Mouse (Mus musculus): ENCODE data around the gene Zfp13. TPM values are rescaled to one million over a fixed set of nuclear protein-coding genes. Genes with fewer than 3 reads are reported as not detected.

The Zfp13 gene
- total and polyA plus RNA-seq, 3 experiments, result 0.08 to 0.38 TPM; not detected in 1

DNA sequence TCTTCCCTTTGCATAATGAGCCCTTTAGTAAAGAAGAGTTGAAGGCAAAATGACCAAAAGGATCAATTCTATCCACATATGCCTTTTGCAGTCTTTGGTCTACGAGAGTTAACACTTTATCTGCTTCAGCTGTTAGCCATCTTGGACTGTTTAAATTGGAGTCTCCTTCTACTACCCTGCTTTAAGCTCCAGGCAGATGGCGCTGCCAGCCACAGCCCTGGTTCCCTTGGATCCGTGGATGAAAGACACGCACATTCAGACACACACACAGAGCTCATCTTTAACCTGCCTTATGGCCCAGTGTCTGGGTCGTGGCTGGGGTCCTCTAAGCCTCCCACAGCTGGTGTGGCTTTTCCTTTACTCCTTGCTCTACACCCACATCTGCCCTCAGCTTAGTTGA lies 28.2 kb downstream of the Zfp13 start:
- Histone ChIP-seq H3K9me3 (replicated peaks; ENCODE audit: insufficient read depth, low read length) (no peaks in the 10 kb centered on the region), H3K27ac (ENCODE audit: control insufficient read depth, low read depth, low read length) (no peak overlapping the region), H3K79me2 (ENCODE audit: control insufficient read depth, insufficient read depth, low read length, poor library complexity) (no peaks in the 10 kb centered on the region), H3K4me1 (ENCODE audit: control insufficient read depth in 1 of 2, insufficient read depth in 2 of 2, low read length in 2 of 2) (no peaks in the 10 kb centered on the region), H3K4me3 (ENCODE audit: control insufficient read depth in 1 of 2, insufficient read depth in 1 of 2, low read depth in 2 of 2, low read length in 2 of 2) (no peak overlapping the region), H3K9ac (ENCODE audit: control insufficient read depth, low read depth, low read length, poor library complexity, severe bottlenecking) (no peak overlapping the region), H3K27me3 (ENCODE audit: control insufficient read depth in 1 of 2, insufficient read depth in 2 of 2, low read length in 2 of 2) (no peaks in the 10 kb centered on the region), H3K36me3 (ENCODE audit: control insufficient read depth in 1 of 2, insufficient read depth in 2 of 2, low read length in 2 of 2) (no peaks in the 10 kb centered on the region)
- no peak for DNase-seq (ENCODE audit: low read depth, low spot score)
- TF ChIP-seq MEF2A (IDR thresholded peaks at IDR 0.05; ENCODE audit: extremely low read depth, insufficient replicate concordance, low read depth, low read length, poor library complexity, severe bottlenecking) (no peak), CTCF (IDR thresholded peaks at IDR 0.05 in 2 of 3, conservative IDR thresholded peaks at IDR 0.05 in 1 of 3; ENCODE audit: control insufficient read depth in 1 of 3, insufficient read depth in 1 of 3, low read depth in 2 of 3, low read length in 3 of 3, poor library complexity in 1 of 3, severe bottlenecking in 1 of 3) (peak in 2 of 3 experiments; percentile 5 to 13; a peak in 1 of 6 replicates), SMC3 (IDR thresholded peaks at IDR 0.05; ENCODE audit: low read depth, low read length) (peak; percentile 18; the same call in 1 of the 2 replicates)

GRCm38 (mm10) chr17:23570017-23570416 lies 29.3 kb downstream of the Zfp13 start:
- Histone ChIP-seq H3K79me2 (ENCODE audit: control insufficient read depth, insufficient read depth, low read length, poor library complexity) (no peaks in the 10 kb centered on the region), H3K9me3 (replicated peaks; ENCODE audit: insufficient read depth, low read length) (no peaks in the 10 kb centered on the region), H3K27ac (ENCODE audit: control insufficient read depth, low read depth, low read length) (no peak overlapping the region), H3K4me1 (ENCODE audit: control insufficient read depth in 1 of 2, insufficient read depth in 2 of 2, low read length in 2 of 2) (peaks cover 0 to 3% of the 10 kb centered on the region in 2 experiments; a peak in 1 of 4 replicates), H3K36me3 (ENCODE audit: control insufficient read depth in 1 of 2, insufficient read depth in 2 of 2, low read length in 2 of 2) (peaks cover 0 to 5% of the 10 kb centered on the region in 2 experiments; a peak in 1 of 4 replicates), H3K9ac (ENCODE audit: control insufficient read depth, low read depth, low read length, poor library complexity, severe bottlenecking) (no peak overlapping the region), H3K27me3 (ENCODE audit: control insufficient read depth in 1 of 2, insufficient read depth in 2 of 2, low read length in 2 of 2) (no peaks in the 10 kb centered on the region), H3K4me3 (ENCODE audit: control insufficient read depth in 1 of 2, insufficient read depth in 1 of 2, low read depth in 2 of 2, low read length in 2 of 2) (no peak overlapping the region)
- DNase-seq (ENCODE audit: low read depth, low spot score), result peak; percentile 56
- TF ChIP-seq CTCF (IDR thresholded peaks at IDR 0.05 in 2 of 3, conservative IDR thresholded peaks at IDR 0.05 in 1 of 3; ENCODE audit: control insufficient read depth in 1 of 3, insufficient read depth in 1 of 3, low read depth in 2 of 3, low read length in 3 of 3, poor library complexity in 1 of 3, severe bottlenecking in 1 of 3) (peak; percentile 26 to 65 (median 52); a peak in 5 of 6 replicates), SMC3 (IDR thresholded peaks at IDR 0.05; ENCODE audit: low read depth, low read length) (peak; percentile 71), MAX (IDR thresholded peaks at IDR 0.05; ENCODE audit: low read length) (no peak), MYC (IDR thresholded peaks at IDR 0.05; ENCODE audit: low read depth, low read length) (no peak), MYB (IDR thresholded peaks at IDR 0.05; ENCODE audit: low read depth, low read length) (no peak), ZC3H11A (IDR thresholded peaks at IDR 0.05; ENCODE audit: low read depth, low read length) (peak; percentile 42; the same call in 1 of the 2 replicates), RAD21 (IDR thresholded peaks at IDR 0.05; ENCODE audit: low read depth, low read length) (peak; percentile 57)

GRCm38 (mm10) chr17:23568370-23568769 lies 30.9 kb downstream of the Zfp13 start:
- H3K4me3 ChIP-seq (ENCODE audit: control insufficient read depth in 1 of 2, insufficient read depth in 1 of 2, low read depth in 2 of 2, low read length in 2 of 2), result no peak overlapping the region
- TF ChIP-seq JUND (IDR thresholded peaks at IDR 0.05; ENCODE audit: low read depth, low read length), result no peak
- TF ChIP-seq TAL1 (IDR thresholded peaks at IDR 0.05; ENCODE audit: low read length), result no peak
- TF ChIP-seq MAZ (IDR thresholded peaks at IDR 0.05; ENCODE audit: low read depth, low read length), result no peak
- no peak for TF ChIP-seq BHLHE40 (IDR thresholded peaks at IDR 0.05; ENCODE audit: borderline replicate concordance, low read depth, low read length)
- no peak for TF ChIP-seq MEF2A (IDR thresholded peaks at IDR 0.05; ENCODE audit: extremely low read depth, insufficient replicate concordance, low read depth, low read length, poor library complexity, severe bottlenecking)
- no peak for TF ChIP-seq ZNF384 (IDR thresholded peaks at IDR 0.05; ENCODE audit: low read depth, low read length)
- TF ChIP-seq RCOR1 (IDR thresholded peaks at IDR 0.05; ENCODE audit: low read depth, low read length), result no peak
- H3K79me2 ChIP-seq (ENCODE audit: control insufficient read depth, insufficient read depth, low read length, poor library complexity), result peaks cover 6% of the 10 kb centered on the region; the same call in 1 of the 2 replicates
- no peak overlapping the region for H3K27ac ChIP-seq (ENCODE audit: control insufficient read depth, low read depth, low read length)
- DNase-seq (ENCODE audit: low read depth, low spot score), result no peak
- peaks cover 0 to 6% of the 10 kb centered on the region in 2 experiments; a peak in 1 of 4 replicates for H3K36me3 ChIP-seq (ENCODE audit: control insufficient read depth in 1 of 2, insufficient read depth in 2 of 2, low read length in 2 of 2)
- no peak overlapping the region for H3K9ac ChIP-seq (ENCODE audit: control insufficient read depth, low read depth, low read length, poor library complexity, severe bottlenecking)
- H3K9me3 ChIP-seq (replicated peaks; ENCODE audit: insufficient read depth, low read length), result no peaks in the 10 kb centered on the region
- peaks cover 2 to 7% of the 10 kb centered on the region in 2 experiments; a peak in 2 of 4 replicates for H3K4me1 ChIP-seq (ENCODE audit: control insufficient read depth in 1 of 2, insufficient read depth in 2 of 2, low read length in 2 of 2)
- no peaks in the 10 kb centered on the region for H3K27me3 ChIP-seq (ENCODE audit: control insufficient read depth in 1 of 2, insufficient read depth in 2 of 2, low read length in 2 of 2)

Data from MEL (cell line).